Mouse (Mus musculus) forebrain, embryonic 15.5 days (tissue): ENCODE results near the gene Gm527. TPM values are rescaled to one million over a fixed set of nuclear protein-coding genes. Genes with fewer than 3 reads are reported as not detected.

Experiments
- ATAC-seq: fragments of 200-750 bp; cut with Nextera tagmentation; replicated peaks from 2 replicates; pipeline ENCODE4 v1.8.0; 2017; ENCODE audit warnings: mild to moderate bottlenecking, moderate TSS enrichment, moderate library complexity
- H3K27ac ChIP-seq: fragments of 300-500 bp; sonication (generic); replicated peaks from 2 replicates; pipeline ENCODE4 v1.5.1; 2015; ENCODE audit warnings: mild to moderate bottlenecking, inconsistent platforms
- H3K27me3 ChIP-seq: fragments of 300-500 bp; sonication (generic); 2 replicates; pipeline ENCODE4 v1.6.1; 2015; ENCODE audit warnings: inconsistent platforms
- H3K36me3 ChIP-seq: fragments of 300-500 bp; sonication (generic); 2 replicates; pipeline ENCODE4 v1.6.1; 2015; ENCODE audit warnings: mild to moderate bottlenecking, inconsistent platforms
- H3K4me1 ChIP-seq: fragments of 300-500 bp; sonication (generic); 2 replicates; pipeline ENCODE4 v1.6.1; 2015; ENCODE audit warnings: inconsistent platforms
- H3K4me2 ChIP-seq: fragments of 300-500 bp; sonication (generic); replicated peaks from 2 replicates; pipeline ENCODE4 v1.6.1; 2015; ENCODE audit warnings: mild to moderate bottlenecking, inconsistent platforms
- H3K4me3 ChIP-seq: fragments of 300-500 bp; sonication (generic); 2 replicates; pipeline ENCODE4 v1.5.1; 2015; ENCODE audit warnings: mild to moderate bottlenecking, inconsistent platforms
- H3K9ac ChIP-seq: fragments of 300-500 bp; sonication (generic); replicated peaks from 2 replicates; pipeline ENCODE4 v1.6.1; 2015; ENCODE audit warnings: mild to moderate bottlenecking, inconsistent platforms
- H3K9me3 ChIP-seq: fragments of 300-500 bp; sonication (generic); 2 replicates; pipeline ENCODE4 v1.6.1; 2016; ENCODE audit warnings: inconsistent platforms
- WGBS: fragments of 180-500 bp; shearing (Covaris S2); methylation state at CpG from one replicate; pipeline ENCODE4 v1.1.7; 2015; ENCODE audit warnings: mixed read lengths; 5-methylcytosine and 5-hydroxymethylcytosine counted together
- polyA plus RNA-seq: library from polyadenylated mRNA; unstranded; fragments of >200 nt; fragmentation: Nextera tagmentation; extraction: Ambion mirVana; gene quantifications from 2 replicates; pipeline ENCODE4 v1.2.1, GENCODE M21; 2015

Gm527 gene
- polyA plus RNA-seq, 1 experiment from 2014 or later, result 4.8 TPM

GRCm38 (mm10) chr12:64966652-64967435 is 49.1 kb downstream of the Gm527 start:
- no peaks in the 10 kb centered on the region for H3K27me3 ChIP-seq
- peaks cover 61% of the 10 kb centered on the region for H3K4me1 ChIP-seq
- H3K4me2 ChIP-seq, result peak overlapping the region; percentile 88
- no peak for ATAC-seq
- WGBS, result 2% methylated on average over 19 of the region's 19 CpGs
- H3K9ac ChIP-seq, result peak overlapping the region; percentile 68
- H3K4me3 ChIP-seq, result peak overlapping the region; percentile 98
- H3K36me3 ChIP-seq, result no peaks in the 10 kb centered on the region
- no peak overlapping the region; the same call in 1 of the 2 replicates for H3K27ac ChIP-seq
- H3K9me3 ChIP-seq, result no peaks in the 10 kb centered on the region

- Histone ChIP-seq H3K4me1 (peaks cover 66% of the 10 kb centered on the region), H3K9ac (peak overlapping the region; percentile 68), H3K4me3 (peak overlapping the region; percentile 98), H3K27me3 (no peaks in the 10 kb centered on the region), H3K9me3 (no peaks in the 10 kb centered on the region), H3K27ac (no peak overlapping the region), H3K4me2 (peak overlapping the region; percentile 88), H3K36me3 (no peaks in the 10 kb centered on the region)
- WGBS, result under 1% methylated on average over 9 of the region's 9 CpGs
- ATAC-seq, result no peak
Measured at GRCm38 (mm10) chr12:64967470-64967869, 49.8 kb downstream of the Gm527 start.

- no peak for ATAC-seq
- peak overlapping the region; percentile 98 for H3K4me3 ChIP-seq
- H3K36me3 ChIP-seq, result no peaks in the 10 kb centered on the region
- peak overlapping the region; percentile 88 for H3K4me2 ChIP-seq
- H3K9me3 ChIP-seq, result no peaks in the 10 kb centered on the region
- WGBS, result 3% methylated on average over 2 of the region's 2 CpGs
- peaks cover 68% of the 10 kb centered on the region for H3K4me1 ChIP-seq
- H3K27ac ChIP-seq, result no peak overlapping the region
- H3K27me3 ChIP-seq, result no peaks in the 10 kb centered on the region
- peak overlapping the region; percentile 68 for H3K9ac ChIP-seq
Measured at GRCm38 (mm10) chr12:64968067-64968466, 50.4 kb downstream of the Gm527 start.

- no peaks in the 10 kb centered on the region for H3K9me3 ChIP-seq
- peaks cover 60% of the 10 kb centered on the region for H3K4me1 ChIP-seq
- no peaks in the 10 kb centered on the region for H3K27me3 ChIP-seq
- no peak overlapping the region for H3K27ac ChIP-seq
- H3K36me3 ChIP-seq, result no peaks in the 10 kb centered on the region
- H3K4me2 ChIP-seq, result peak overlapping the region; percentile 49; the same call in 1 of the 2 replicates
- no peak overlapping the region for H3K4me3 ChIP-seq
- H3K9ac ChIP-seq, result no peak overlapping the region
- ATAC-seq, result no peak
Measured at GRCm38 (mm10) chr12:64971399-64971798, 53.7 kb downstream of the Gm527 start.

- H3K27ac ChIP-seq, result no peak overlapping the region
- peaks cover 55% of the 10 kb centered on the region for H3K4me1 ChIP-seq
- no peaks in the 10 kb centered on the region for H3K9me3 ChIP-seq
- no peak for ATAC-seq
- H3K9ac ChIP-seq, result 0 out of 2 replicates have a peak overlapping the region, but pooled peaks have one; percentile 13
- no peaks in the 10 kb centered on the region; the same call in 1 of the 2 replicates for H3K36me3 ChIP-seq
- H3K4me3 ChIP-seq, result no peak overlapping the region
- no peaks in the 10 kb centered on the region for H3K27me3 ChIP-seq
- H3K4me2 ChIP-seq, result no peak overlapping the region; the same call in 1 of the 2 replicates
- 67% methylated on average over 6 of the region's 6 CpGs for WGBS
Measured at GRCm38 (mm10) chr12:64972063-64972462, 54.4 kb downstream of the Gm527 start.

Other genes with a start within 250 kb of the Gm527 start
- 27.8 and 29.0 TPM in 2 replicates for gene Klhl28, start 47.6 kb downstream of the Gm527 start, polyA plus RNA-seq
- 23.0 and 26.5 TPM in 2 replicates for gene Togaram1, start 47.9 kb downstream of the Gm527 start, polyA plus RNA-seq
- 52.7 and 57.6 TPM in 2 replicates for gene Prpf39, start 118.4 kb downstream of the Gm527 start, polyA plus RNA-seq
- gene Fkbp3, start 156.1 kb downstream of the Gm527 start, polyA plus RNA-seq, result 438 and 488 TPM in 2 replicates
- gene Fancm, start 157.7 kb downstream of the Gm527 start, polyA plus RNA-seq, result 10.2 and 11.5 TPM in 2 replicates